Mouse (Mus musculus): Measurements from ENCODE around the gene Stx16. TPM values are rescaled to one million over a fixed set of nuclear protein-coding genes. Genes with fewer than 3 reads are reported as not detected.
A peak's percentile ranks its signal among the peaks of the same experiment; 100 is the strongest.

The Stx16 gene
- total RNA-seq (2021), result 10 to 100 TPM; 68.8 to 71.3 TPM
- long read RNA-seq, partial matches to known transcripts, result 0 of 19 reads
- long read RNA-seq, other reads (novel, unspliced or antisense), result 19 of 19 reads

GRCm38 (mm10) chr2:174075673-174076432, at the start of gene Stx16:
Gene Stx16, plus strand, starts transcription at chr2:174076308.
- DNase-seq (ENCODE audit: low spot score in 2 of 2), result peak; percentile 87 to 94

GRCm38 (mm10) chr2:174026406-174026805, 49.7 kb upstream of the Stx16 start:
- no peak for DNase-seq (ENCODE audit: low spot score in 2 of 2)

- no peak for DNase-seq (ENCODE audit: low spot score in 2 of 2)
These were observed 42.8 kb upstream of the Stx16 start for GRCm38 (mm10) chr2:174033257-174033800.

- DNase-seq (ENCODE audit: low spot score in 2 of 2), result no peak
These were observed 28.5 kb upstream of the Stx16 start for GRCm38 (mm10) chr2:174047656-174048055.

- no peak for DNase-seq (ENCODE audit: low spot score in 2 of 2)
These were observed 26.4 kb upstream of the Stx16 start for GRCm38 (mm10) chr2:174049481-174050338.

GRCm38 (mm10) chr2:174050339-174050685, 25.8 kb upstream of the Stx16 start:
- no peak for DNase-seq (ENCODE audit: low spot score in 2 of 2)

- DNase-seq (ENCODE audit: low spot score in 2 of 2), result no peak
These were observed 25.0 kb upstream of the Stx16 start for GRCm38 (mm10) chr2:174051081-174051481.

GRCm38 (mm10) chr2:174054496-174054895, 21.6 kb upstream of the Stx16 start:
- DNase-seq (ENCODE audit: low spot score in 2 of 2), result no peak

GRCm38 (mm10) chr2:174057730-174058129, 18.4 kb upstream of the Stx16 start:
- DNase-seq (ENCODE audit: low spot score in 2 of 2), result no peak

GRCm38 (mm10) chr2:174058316-174058939, 17.7 kb upstream of the Stx16 start:
- DNase-seq (ENCODE audit: low spot score in 2 of 2), result no peak

- no peak for DNase-seq (ENCODE audit: low spot score in 2 of 2)
These were observed 16.3 kb upstream of the Stx16 start for GRCm38 (mm10) chr2:174059591-174060385.

GRCm38 (mm10) chr2:174061219-174061618, 14.9 kb upstream of the Stx16 start:
- DNase-seq (ENCODE audit: low spot score in 2 of 2), result no peak

GRCm38 (mm10) chr2:174063074-174063473, 13.0 kb upstream of the Stx16 start:
- no peak for DNase-seq (ENCODE audit: low spot score in 2 of 2)

GRCm38 (mm10) chr2:174063527-174064211, 12.4 kb upstream of the Stx16 start:
- no peak for DNase-seq (ENCODE audit: low spot score in 2 of 2)

- no peak for DNase-seq (ENCODE audit: low spot score in 2 of 2)
These were observed 8.2 kb upstream of the Stx16 start for GRCm38 (mm10) chr2:174067793-174068419.

GRCm38 (mm10) chr2:174069532-174070049, 6.5 kb upstream of the Stx16 start:
- no peak for DNase-seq (ENCODE audit: low spot score in 2 of 2)

- no peak for DNase-seq (ENCODE audit: low spot score in 2 of 2)
These were observed 4.7 kb upstream of the Stx16 start for GRCm38 (mm10) chr2:174071406-174071805.

GRCm38 (mm10) chr2:174073156-174073790, 2.8 kb upstream of the Stx16 start:
- DNase-seq (ENCODE audit: low spot score in 2 of 2), result no peak

GRCm38 (mm10) chr2:174074621-174075020, 1.5 kb upstream of the Stx16 start:
- DNase-seq (ENCODE audit: low spot score in 2 of 2), result no peak
